Mouse (Mus musculus) bone marrow, adult 2 months (tissue): ENCODE results near the gene Tas1r3. TPM values are rescaled to one million over a fixed set of nuclear protein-coding genes. Genes with fewer than 3 reads are reported as not detected.

ENCODE experiments used
- H3K27ac ChIP-seq: fragments of 200-500 bp; 2 replicates; pipeline ENCODE4 v1.5.1; 2012; ENCODE audit warnings: low read depth, mild to moderate bottlenecking, control low read depth, inconsistent platforms, low read length; ENCODE audit not compliant: control insufficient read depth, poor library complexity, insufficient read depth
- H3K4me1 ChIP-seq: fragments of 200-500 bp; 2 replicates; pipeline ENCODE4 v1.6.1; 2011; ENCODE audit warnings: low read length; ENCODE audit not compliant: control insufficient read depth, insufficient read depth
- H3K4me3 ChIP-seq: fragments of 200-500 bp; replicated peaks from 2 replicates; pipeline ENCODE3; 2011; ENCODE audit warnings: mild to moderate bottlenecking, low read depth, low read length, control low read depth; ENCODE audit not compliant: control insufficient read depth
- CTCF ChIP-seq: fragments of 200-500 bp; IDR thresholded peaks from 2 replicates; pipeline ENCODE4 v1.5.1; 2011; ENCODE audit warnings: low read length, control low read depth; ENCODE audit not compliant: control insufficient read depth, insufficient read depth
- POLR2A ChIP-seq: fragments of 200-500 bp; IDR thresholded peaks from 2 replicates; pipeline ENCODE4 v1.6.1; 2011; ENCODE audit warnings: low read depth, mild to moderate bottlenecking, control low read depth, low read length, borderline replicate concordance; ENCODE audit not compliant: control insufficient read depth
- WGBS: fragments of 180-500 bp; shearing (Covaris S2); methylation state at CpG from one replicate; pipeline ENCODE4 v1.1.7; 2018; 5-methylcytosine and 5-hydroxymethylcytosine counted together
- polyA plus RNA-seq: library from polyadenylated mRNA; stranded (reverse); fragments of >200 nt; gene quantifications from 2 replicates; pipeline ENCODE4 v1.2.4, GENCODE M21; 2011; ENCODE audit warnings: low replicate concordance; ENCODE audit not compliant: missing spikeins, insufficient read depth, insufficient read length

The Tas1r3 gene
- polyA plus RNA-seq, 1 experiment: 0.42 TPM

GRCm38 (mm10) chr4:155812665-155813181 lies 50.4 kb downstream of the Tas1r3 start:
- peaks cover 2% of the 10 kb centered on the region for H3K4me1 ChIP-seq
- WGBS: under 1% methylated on average over 49 of the region's 49 CpGs

GRCm38 (mm10) chr4:155811929-155812664 lies 51.1 kb downstream of the Tas1r3 start, which contains the start of gene Ccnl2:
Ccnl2 (plus strand) TSS chr4:155812489.
- TF ChIP-seq CTCF (no peak), POLR2A (peak; percentile 74; the same call in 1 of the 2 replicates)
- under 1% methylated on average over 60 of the region's 60 CpGs for WGBS
- Histone ChIP-seq H3K4me1 (peaks cover 2% of the 10 kb centered on the region), H3K27ac (peak within 1 kb of the TSS; percentile 84), H3K4me3 (peak within 1 kb of the TSS; percentile 81)

More at GRCm38 (mm10) chr4:155812665-155813181, 50.4 kb downstream of the Tas1r3 start:
- Histone ChIP-seq H3K4me3 (peak overlapping the region; percentile 73), H3K27ac (peak overlapping the region; percentile 84)
- TF ChIP-seq POLR2A (no peak), CTCF (no peak)

Other genes with a start within 250 kb of the Tas1r3 start
- gene Cdk11b, start 238.5 kb downstream of the Tas1r3 start, polyA plus RNA-seq: 132 and 202 TPM in 2 replicates
- gene Gm10563, start 218.0 kb downstream of the Tas1r3 start, polyA plus RNA-seq: not detected in 2 replicates
- gene Mmp23, start 210.0 kb downstream of the Tas1r3 start, polyA plus RNA-seq: 5.6 and 6.9 TPM in 2 replicates
- 15.0 and 29.1 TPM in 2 replicates for gene Mib2, start 194.2 kb downstream of the Tas1r3 start, polyA plus RNA-seq
- 0.90 and 3.0 TPM in 2 replicates for gene Fndc10, start 169.0 kb downstream of the Tas1r3 start, polyA plus RNA-seq
- gene Ssu72, start 158.6 kb downstream of the Tas1r3 start, polyA plus RNA-seq: 28.5 and 53.2 TPM in 2 replicates
- gene Tmem240, start 128.6 kb downstream of the Tas1r3 start, polyA plus RNA-seq: 0.47 and 3.0 TPM in 2 replicates
- gene Atad3a, start 102.3 kb downstream of the Tas1r3 start, polyA plus RNA-seq: 31.8 and 32.9 TPM in 2 replicates
- 0.97 TPM in 1 of 2 replicates, not detected in the other for gene Vwa1, start 88.7 kb downstream of the Tas1r3 start, polyA plus RNA-seq
- 0.93 and 1.1 TPM in 2 replicates for gene Tmem88b, start 77.5 kb downstream of the Tas1r3 start, polyA plus RNA-seq
- gene Ankrd65, start 72.9 kb downstream of the Tas1r3 start, polyA plus RNA-seq: 1.1 TPM in 1 of 2 replicates, not detected in the other
- 146 and 244 TPM in 2 replicates for gene Mrpl20, start 60.5 kb downstream of the Tas1r3 start, polyA plus RNA-seq
- 92.0 and 149 TPM in 2 replicates for gene Ccnl2, start 50.9 kb downstream of the Tas1r3 start, polyA plus RNA-seq
- 53.9 and 114 TPM in 2 replicates for gene Aurkaip1, start 32.1 kb downstream of the Tas1r3 start, polyA plus RNA-seq
- gene Mxra8, start 23.7 kb downstream of the Tas1r3 start, polyA plus RNA-seq: 8.1 and 12.4 TPM in 2 replicates
- 21.0 and 50.2 TPM in 2 replicates for gene Dvl1, start 16.0 kb downstream of the Tas1r3 start, polyA plus RNA-seq
- 2.8 and 5.9 TPM in 2 replicates for gene Cptp, start 6.1 kb upstream of the Tas1r3 start, polyA plus RNA-seq
- 22.2 and 49.5 TPM in 2 replicates for gene Ints11, start 6.2 kb upstream of the Tas1r3 start, polyA plus RNA-seq
- 5.2 and 18.4 TPM in 2 replicates for gene Pusl1, start 28.4 kb upstream of the Tas1r3 start, polyA plus RNA-seq
- gene Acap3, start 28.5 kb upstream of the Tas1r3 start, polyA plus RNA-seq: 15.1 and 30.6 TPM in 2 replicates
- 63.5 and 71.8 TPM in 2 replicates for gene Ube2j2, start 80.5 kb upstream of the Tas1r3 start, polyA plus RNA-seq
- gene C1qtnf12, start 99.0 kb upstream of the Tas1r3 start, polyA plus RNA-seq: 53.0 and 132 TPM in 2 replicates
- 1.8 and 2.0 TPM in 2 replicates for gene B3galt6, start 129.3 kb upstream of the Tas1r3 start, polyA plus RNA-seq
- 60.1 and 111 TPM in 2 replicates for gene Sdf4, start 129.5 kb upstream of the Tas1r3 start, polyA plus RNA-seq
- 6.4 and 12.4 TPM in 2 replicates for gene Tnfrsf4, start 150.5 kb upstream of the Tas1r3 start, polyA plus RNA-seq
- 7.9 and 8.0 TPM in 2 replicates for gene Tnfrsf18, start 162.8 kb upstream of the Tas1r3 start, polyA plus RNA-seq
- gene Ttll10, start 196.1 kb upstream of the Tas1r3 start, polyA plus RNA-seq: not detected in 2 replicates
- 18.8 and 30.8 TPM in 2 replicates for gene 9430015G10Rik, start 246.6 kb upstream of the Tas1r3 start, polyA plus RNA-seq